Mouse (Mus musculus): ENCODE results near the gene Gm3115. TPM values are rescaled to one million over a fixed set of nuclear protein-coding genes. Genes with fewer than 3 reads are reported as not detected.
"Not testable (repeated sequence)": the region's sequence is repeated elsewhere in the genome, so short reads cannot be mapped to it uniquely, and the experiment has no call there.

Gene Gm3115
- not detected in 2 replicates for polyA plus RNA-seq (2014; fragmentation: Nextera tagmentation; extraction: Ambion mirVana)

DNA sequence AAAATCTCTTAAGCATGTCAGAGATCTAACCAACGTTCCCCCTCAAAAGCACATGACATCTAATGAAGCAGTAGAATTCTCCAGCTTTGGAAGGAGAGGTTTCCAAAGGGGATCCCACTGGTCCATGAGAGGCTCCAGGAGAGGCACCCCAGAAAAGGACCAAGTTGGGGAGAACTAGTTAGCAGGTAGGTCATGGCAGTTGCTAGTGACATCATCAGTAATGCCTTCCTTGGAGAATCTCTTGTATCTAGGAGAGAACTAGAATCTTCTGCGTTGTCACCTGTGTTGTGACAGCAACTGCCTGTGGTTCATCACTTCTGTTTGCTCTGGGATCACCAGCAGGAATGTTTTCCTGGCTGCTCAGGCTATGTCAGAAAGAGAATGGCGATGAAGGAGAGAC, at the start of gene Gm3115:
TSS of gene Gm3115 (plus strand) at position 301 of the 400 bp plus-strand sequence.
- H3K9me3 ChIP-seq (replicated peaks; ENCODE audit: control insufficient read depth, low read length); H3K27ac ChIP-seq (ENCODE audit: low read depth, low read length); H3K9ac ChIP-seq (ENCODE audit: low read depth, low read length); H3K36me3 ChIP-seq (ENCODE audit: control insufficient read depth, insufficient read depth, low read length); H3K4me3 ChIP-seq (ENCODE audit: low read depth, low read length); H3K27me3 ChIP-seq (ENCODE audit: control insufficient read depth, insufficient read depth, low read length); H3K4me1 ChIP-seq (ENCODE audit: control insufficient read depth, insufficient read depth, low read length); H3K4me2 ChIP-seq; ATAC-seq (replicated peaks; ENCODE audit: insufficient number of reproducible peaks, low FRiP score, low TSS enrichment): not testable (repeated sequence)
- 56% methylated on average over 2 of the region's 3 CpGs for WGBS (ENCODE audit: insufficient replicate concordance)

DNA sequence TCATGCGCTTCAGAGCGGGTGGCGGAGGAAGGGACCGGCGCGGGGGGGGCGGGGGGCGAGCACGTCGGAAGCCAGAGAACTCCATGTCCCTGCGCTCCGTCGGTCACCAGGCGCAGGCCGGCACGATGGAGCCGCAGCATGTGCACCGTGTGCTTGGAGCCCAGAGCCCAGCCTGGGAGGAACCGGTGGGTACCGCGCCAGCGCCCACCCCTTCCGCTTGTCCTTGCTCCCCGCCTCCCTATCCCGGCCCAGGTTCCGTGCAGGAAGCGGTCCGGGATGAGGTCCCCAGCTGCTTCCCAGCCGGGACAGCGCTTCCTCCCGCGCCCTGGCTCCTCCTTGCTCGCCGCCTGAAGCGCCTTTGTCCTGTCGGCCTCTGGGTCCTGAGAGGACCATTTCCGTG, 26.5 kb downstream of the Gm3115 start, which contains the start of gene Gm8108:
TSS of gene Gm8108 (plus strand) at position 101 of the 400 bp plus-strand sequence.
- H3K36me3 ChIP-seq (ENCODE audit: control insufficient read depth, insufficient read depth, low read length); H3K27me3 ChIP-seq (ENCODE audit: control insufficient read depth, insufficient read depth, low read length); H3K27ac ChIP-seq (ENCODE audit: low read depth, low read length); H3K4me1 ChIP-seq (ENCODE audit: control insufficient read depth, insufficient read depth, low read length); H3K9me3 ChIP-seq (replicated peaks; ENCODE audit: control insufficient read depth, low read length); ATAC-seq (replicated peaks; ENCODE audit: insufficient number of reproducible peaks, low FRiP score, low TSS enrichment); H3K9ac ChIP-seq (ENCODE audit: low read depth, low read length): not testable (repeated sequence)
- Histone ChIP-seq H3K4me3 (ENCODE audit: low read depth, low read length) (peak within 1 kb of the TSS; percentile 37), H3K4me2 (peak within 1 kb of the TSS; percentile 63)
- WGBS (ENCODE audit: insufficient replicate concordance): 5% methylated on average over 28 of the region's 37 CpGs

DNA sequence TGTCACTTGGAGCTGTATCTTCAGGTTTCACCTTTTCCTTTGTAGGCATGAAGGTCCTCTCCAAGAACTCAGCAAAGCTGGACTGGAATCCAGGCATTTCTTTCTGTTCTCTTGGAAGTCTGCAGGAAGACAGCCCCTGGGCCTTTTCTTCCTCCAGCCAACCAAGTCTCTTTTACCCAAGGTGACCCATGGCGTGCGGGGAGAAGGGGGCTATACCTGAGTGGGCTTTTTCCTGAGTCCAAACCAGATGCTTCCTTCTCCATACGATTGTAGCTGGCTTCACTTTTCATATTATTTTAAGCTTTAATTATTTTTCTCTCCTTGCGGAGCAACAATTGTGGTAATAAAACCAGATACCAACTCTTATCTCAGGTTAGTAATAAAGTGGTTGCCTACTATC, 57.7 kb downstream of the Gm3115 start:
- H3K4me1 ChIP-seq (ENCODE audit: control insufficient read depth, insufficient read depth, low read length); ATAC-seq (replicated peaks; ENCODE audit: insufficient number of reproducible peaks, low FRiP score, low TSS enrichment); H3K4me3 ChIP-seq (ENCODE audit: low read depth, low read length); H3K27ac ChIP-seq (ENCODE audit: low read depth, low read length); H3K36me3 ChIP-seq (ENCODE audit: control insufficient read depth, insufficient read depth, low read length); H3K9me3 ChIP-seq (replicated peaks; ENCODE audit: control insufficient read depth, low read length); H3K27me3 ChIP-seq (ENCODE audit: control insufficient read depth, insufficient read depth, low read length); H3K9ac ChIP-seq (ENCODE audit: low read depth, low read length); H3K4me2 ChIP-seq: not testable (repeated sequence)
- 79% methylated on average over 4 of the region's 4 CpGs for WGBS (ENCODE audit: insufficient replicate concordance)

Other genes with a start within 250 kb of the Gm3115 start
- not detected in 2 replicates for gene Gm3033, start 237.9 kb upstream of the Gm3115 start, polyA plus RNA-seq (2014; fragmentation: Nextera tagmentation; extraction: Ambion mirVana)
- 0.84 and 1.1 TPM in 2 replicates for gene Gm2916, start 199.9 kb upstream of the Gm3115 start, polyA plus RNA-seq (2014; fragmentation: Nextera tagmentation; extraction: Ambion mirVana)
- gene Gm3029, start 152.4 kb upstream of the Gm3115 start, polyA plus RNA-seq (2014; fragmentation: Nextera tagmentation; extraction: Ambion mirVana): not detected in 2 replicates
- 0.51 and 1.2 TPM in 2 replicates for gene Gm3095, start 120.6 kb upstream of the Gm3115 start, polyA plus RNA-seq (2014; fragmentation: Nextera tagmentation; extraction: Ambion mirVana)
- not detected in 2 replicates for gene Gm3099, start 85.7 kb upstream of the Gm3115 start, polyA plus RNA-seq (2014; fragmentation: Nextera tagmentation; extraction: Ambion mirVana)
- gene Gm5796, start 60.2 kb upstream of the Gm3115 start, polyA plus RNA-seq (2014; fragmentation: Nextera tagmentation; extraction: Ambion mirVana): 1.5 and 1.9 TPM in 2 replicates
- 3.6 TPM in 1 of 2 replicates, not detected in the other for gene Gm8108, start 26.4 kb downstream of the Gm3115 start, polyA plus RNA-seq (2014; fragmentation: Nextera tagmentation; extraction: Ambion mirVana)
- not detected in 2 replicates for gene Gm3127, start 80.9 kb downstream of the Gm3115 start, polyA plus RNA-seq (2014; fragmentation: Nextera tagmentation; extraction: Ambion mirVana)
- 0.32 and 0.33 TPM in 2 replicates for gene Gm2974, start 98.5 kb downstream of the Gm3115 start, polyA plus RNA-seq (2014; fragmentation: Nextera tagmentation; extraction: Ambion mirVana)
- gene Gm3138, start 165.5 kb downstream of the Gm3115 start, polyA plus RNA-seq (2014; fragmentation: Nextera tagmentation; extraction: Ambion mirVana): not detected in 2 replicates
- not detected in 2 replicates for gene Gm3149, start 233.2 kb downstream of the Gm3115 start, polyA plus RNA-seq (2014; fragmentation: Nextera tagmentation; extraction: Ambion mirVana)